Mouse (Mus musculus): Measurements from ENCODE around the gene Arhgef11. TPM values are rescaled to one million over a fixed set of nuclear protein-coding genes. Genes with fewer than 3 reads are reported as not detected.

The Arhgef11 gene
- total RNA-seq, 2 experiments from 2014 or later: 19.0 to 20.3 TPM

GRCm38 (mm10) chr3:87661291-87661690 lies 43.9 kb downstream of the Arhgef11 start:
- DNase-seq: no peak

- DNase-seq: no peak
These were observed 101.2 kb downstream of the Arhgef11 start for GRCm38 (mm10) chr3:87718525-87718924.

GRCm38 (mm10) chr3:87724556-87724955 lies 107.2 kb downstream of the Arhgef11 start:
- no peak for DNase-seq

GRCm38 (mm10) chr3:87725396-87726160 lies 108.2 kb downstream of the Arhgef11 start:
- DNase-seq: no peak

GRCm38 (mm10) chr3:87726191-87726590 lies 108.8 kb downstream of the Arhgef11 start:
- DNase-seq: no peak

GRCm38 (mm10) chr3:87728696-87729095 lies 111.3 kb downstream of the Arhgef11 start:
- no peak for DNase-seq

GRCm38 (mm10) chr3:87733098-87733497 lies 115.7 kb downstream of the Arhgef11 start:
- DNase-seq: no peak

- DNase-seq: no peak
These were observed 116.8 kb downstream of the Arhgef11 start for GRCm38 (mm10) chr3:87733984-87734761.

GRCm38 (mm10) chr3:87735335-87735734 lies 118.0 kb downstream of the Arhgef11 start:
- no peak for DNase-seq

- no peak for DNase-seq
These were observed 121.5 kb downstream of the Arhgef11 start for GRCm38 (mm10) chr3:87738906-87739305.

GRCm38 (mm10) chr3:87742013-87742412 lies 124.7 kb downstream of the Arhgef11 start:
- no peak for DNase-seq

GRCm38 (mm10) chr3:87742735-87743134 lies 125.4 kb downstream of the Arhgef11 start:
- no peak for DNase-seq

GRCm38 (mm10) chr3:87743927-87744326 lies 126.6 kb downstream of the Arhgef11 start:
- DNase-seq: no peak

GRCm38 (mm10) chr3:87745036-87745659 lies 127.8 kb downstream of the Arhgef11 start:
- no peak for DNase-seq

- no peak for DNase-seq
These were observed 131.1 kb downstream of the Arhgef11 start, which contains the start of gene Lrrc71 for GRCm38 (mm10) chr3:87748431-87748830. TSS of gene Lrrc71 (minus strand) at chr3:87748625.

GRCm38 (mm10) chr3:87749036-87749435 lies 131.7 kb downstream of the Arhgef11 start:
- peak; percentile 56 for DNase-seq

- DNase-seq: no peak
These were observed 132.6 kb downstream of the Arhgef11 start for GRCm38 (mm10) chr3:87749977-87750376.

- DNase-seq: no peak
These were observed 135.2 kb downstream of the Arhgef11 start for GRCm38 (mm10) chr3:87752567-87752966.

GRCm38 (mm10) chr3:87753829-87754228 lies 136.5 kb downstream of the Arhgef11 start:
- no peak for DNase-seq

- peak; percentile 94 for DNase-seq
These were observed 138.6 kb downstream of the Arhgef11 start for GRCm38 (mm10) chr3:87755964-87756363.

GRCm38 (mm10) chr3:87756488-87756887 lies 139.1 kb downstream of the Arhgef11 start:
- no peak for DNase-seq

- DNase-seq: no peak
These were observed 141.3 kb downstream of the Arhgef11 start for GRCm38 (mm10) chr3:87758641-87759040.
